Comparison of ENCODE assay signal across 12 mouse cellular contexts in the genomic region with DNA sequence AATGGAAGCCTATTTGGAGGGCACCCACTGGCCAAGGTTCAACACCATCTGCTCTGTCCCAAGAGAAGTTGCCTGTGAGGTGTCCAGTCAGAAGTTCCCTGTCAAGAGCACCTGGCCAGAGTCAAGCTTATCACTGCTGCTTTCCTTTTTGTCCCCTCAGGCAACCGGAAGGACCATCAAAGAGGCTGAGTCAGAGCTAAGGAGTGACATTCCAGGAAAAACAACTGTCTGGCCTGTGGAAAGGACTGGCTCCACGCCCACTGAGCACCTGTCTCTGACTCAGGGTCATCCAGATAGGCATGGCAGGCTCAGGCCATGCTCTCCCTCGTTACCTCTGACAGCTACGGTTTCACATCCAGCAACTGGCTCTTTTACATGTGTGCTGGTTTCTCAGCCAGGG.
DNase-seq lines count a peak whose midpoint lies in the region; ATAC-seq lines count a peak whose summit lies in the region.
"Had no signal": no experiment of that assay in that cellular context is flagged by ENCODE, and none has a peak within 500 bp of the region (broad histone marks: within the 10 kb centered on the region; RNA-seq: fewer than 3 reads in every experiment).

No protein-coding gene starts in this region.

- H3K9me3 ChIP-seq in intestine, embryonic 14.5 days (ENCODE audit: control insufficient read depth, low read length): no peaks in the 10 kb centered on the region
- H3K9me3 ChIP-seq in midbrain, embryonic 14.5 days (ENCODE audit: control insufficient read depth, low read length): no peaks in the 10 kb centered on the region
- H3K9me3 ChIP-seq: forebrain, embryonic 15.5 days; heart, embryonic 12.5 days; limb, embryonic 13.5 days; neural tube, embryonic 15.5 days had no signal

- H3K4me3 ChIP-seq in intestine, embryonic 14.5 days (ENCODE audit: low read depth, low read length): no peak overlapping the region
- no peak overlapping the region for H3K4me3 ChIP-seq in midbrain, embryonic 14.5 days (replicated peaks; ENCODE audit: low read depth, low read length)
- H3K4me3 ChIP-seq: forebrain, embryonic 15.5 days; heart, embryonic 12.5 days; limb, embryonic 13.5 days; neural tube, embryonic 15.5 days had no signal

- H3K27me3 ChIP-seq in intestine, embryonic 14.5 days (replicated peaks; ENCODE audit: control insufficient read depth, insufficient read depth, low read length): no peaks in the 10 kb centered on the region
- H3K27me3 ChIP-seq in midbrain, embryonic 14.5 days (ENCODE audit: control insufficient read depth, insufficient read depth, low read length): no peaks in the 10 kb centered on the region
- H3K27me3 ChIP-seq: forebrain, embryonic 15.5 days; heart, embryonic 12.5 days; limb, embryonic 13.5 days; neural tube, embryonic 15.5 days had no signal

- intact Hi-C loops in left cerebral cortex, postnatal 25 days (cut with DNase I): no loop called here

- ATAC-seq in cerebellum, adult (ENCODE audit: insufficient number of reproducible peaks, low FRiP score, low TSS enrichment): no peak
- ATAC-seq in intestine, embryonic 14.5 days (replicated peaks; ENCODE audit: low FRiP score, low TSS enrichment, low read depth): no peak
- no peak for ATAC-seq in midbrain, embryonic 14.5 days (ENCODE audit: low FRiP score, low TSS enrichment)
- ATAC-seq: forebrain, embryonic 15.5 days had no signal

- H3K4me1 ChIP-seq in intestine, embryonic 14.5 days (replicated peaks; ENCODE audit: control insufficient read depth, insufficient read depth, low read length): 0 out of 2 replicates have a peak, but pooled peaks cover 3% of the 10 kb centered on the region
- no peaks in the 10 kb centered on the region for H3K4me1 ChIP-seq in midbrain, embryonic 14.5 days (ENCODE audit: control insufficient read depth, insufficient read depth, low read length)
- H3K4me1 ChIP-seq: forebrain, embryonic 15.5 days; neural tube, embryonic 15.5 days had no signal

- no peaks in the 10 kb centered on the region for H3K36me3 ChIP-seq in intestine, embryonic 14.5 days (ENCODE audit: control insufficient read depth, insufficient read depth, low read length)
- H3K36me3 ChIP-seq in midbrain, embryonic 14.5 days (ENCODE audit: control insufficient read depth, insufficient read depth, low read length): no peaks in the 10 kb centered on the region
- H3K36me3 ChIP-seq: forebrain, embryonic 15.5 days; heart, embryonic 12.5 days; limb, embryonic 13.5 days; neural tube, embryonic 15.5 days had no signal

- no peak overlapping the region for H3K9ac ChIP-seq in intestine, embryonic 14.5 days (ENCODE audit: low read length)
- H3K9ac ChIP-seq in midbrain, embryonic 14.5 days (replicated peaks; ENCODE audit: low read length): no peak overlapping the region
- H3K9ac ChIP-seq: forebrain, embryonic 15.5 days; heart, embryonic 12.5 days; limb, embryonic 13.5 days; neural tube, embryonic 15.5 days had no signal

- 75% methylated on average over 4 of the region's 4 CpGs for WGBS in intestine, embryonic 14.5 days
- 88% methylated on average over 4 of the region's 4 CpGs for WGBS in midbrain, embryonic 14.5 days

- no peak overlapping the region for H3K4me2 ChIP-seq in intestine, embryonic 14.5 days (ENCODE audit: low read length)
- no peak overlapping the region for H3K4me2 ChIP-seq in midbrain, embryonic 14.5 days (ENCODE audit: low read length)
- H3K4me2 ChIP-seq: forebrain, embryonic 15.5 days; heart, embryonic 12.5 days; limb, embryonic 13.5 days; neural tube, embryonic 15.5 days had no signal

- no peak overlapping the region for H3K27ac ChIP-seq in intestine, embryonic 14.5 days (ENCODE audit: low read depth)
- H3K27ac ChIP-seq in midbrain, embryonic 14.5 days (replicated peaks; ENCODE audit: low read depth, low read length): no peak overlapping the region
- H3K27ac ChIP-seq: forebrain, embryonic 15.5 days; limb, embryonic 13.5 days; neural tube, embryonic 15.5 days had no signal

- DNase-seq in cerebellum, adult 8-10 months: peak; percentile 19
- peak; percentile 40 for DNase-seq in urinary bladder, postnatal 14 days (ENCODE audit: low spot score)
- DNase-seq in urinary bladder, postnatal 4 days (ENCODE audit: low spot score in 2 of 2): no peak
- peak; percentile 48 for DNase-seq in intestine, embryonic 14.5 days (ENCODE audit: low spot score)
- no peak for DNase-seq in midbrain, embryonic 14.5 days
- no peak for DNase-seq in embryo, embryonic 9.5 days (ENCODE audit: extremely low spot score)
- DNase-seq in left cerebral cortex, postnatal 25 days (ENCODE audit: low spot score in 2 of 2): no peak

Comparison
In these comparisons a context has a peak if more than half of its experiments do, and no peak if none do; other contexts are left out.
1. DNase-seq: peak in cerebellum, adult 8-10 months (single experiment), urinary bladder, postnatal 14 days (single experiment) and intestine, embryonic 14.5 days (single experiment); none in urinary bladder, postnatal 4 days (0 of 2), midbrain, embryonic 14.5 days (single experiment), embryo, embryonic 9.5 days (single experiment) and left cerebral cortex, postnatal 25 days (0 of 2).